Mouse (Mus musculus) bone marrow macrophage, adult 2 months (primary cell): Measurements from ENCODE around the gene Med12l.

Experiments used
- CTCF ChIP-seq: IDR thresholded peaks from 2 replicates; pipeline ENCODE4 v1.5.1; 2012; ENCODE audit warnings: low read depth, mild to moderate bottlenecking, low read length, moderate library complexity
- POLR2A ChIP-seq: IDR thresholded peaks from 2 replicates; pipeline ENCODE4 v1.6.1; 2012; ENCODE audit warnings: mild to moderate bottlenecking, low read depth, low read length, borderline replicate concordance

GRCm38 (mm10) chr3:59211784-59212183 is 206.2 kb downstream of the Med12l start:
- TF ChIP-seq CTCF, result no peak
- TF ChIP-seq POLR2A, result no peak
